Mouse (Mus musculus) testis, adult 2 months (tissue): ENCODE results near the gene Clic1.

ENCODE experiments used
- CTCF ChIP-seq: fragments of 200-500 bp; IDR thresholded peaks from 2 replicates; pipeline ENCODE4 v1.5.1; 2012; ENCODE audit warnings: low read depth, mild to moderate bottlenecking, inconsistent platforms, low read length, moderate library complexity; ENCODE audit not compliant: control insufficient read depth, insufficient read depth, insufficient replicate concordance
- POLR2A ChIP-seq: fragments of 200-500 bp; IDR thresholded peaks from 2 replicates; pipeline ENCODE4 v1.6.1; 2012; ENCODE audit warnings: low read depth, mild to moderate bottlenecking, inconsistent platforms, low read length, moderate library complexity; ENCODE audit not compliant: control insufficient read depth

GRCm38 (mm10) chr17:35066084-35066483 is 16.3 kb downstream of the Clic1 start, which contains the start of gene Mpig6b:
- TF ChIP-seq POLR2A (no peak), CTCF (no peak)
